Mouse (Mus musculus): Measurements from ENCODE around the gene Chrnd. TPM values are rescaled to one million over a fixed set of nuclear protein-coding genes. Genes with fewer than 3 reads are reported as not detected.
A peak's percentile ranks its signal among the peaks of the same experiment; 100 is the strongest.

The Chrnd gene
- polyA plus RNA-seq, 1 experiment from 2014 or later = 0.26 TPM

- Histone ChIP-seq H3K4me2 (ENCODE audit: low read depth, low read length) (peak within 1 kb of the TSS; percentile 74), H3K27me3 (ENCODE audit: control insufficient read depth, insufficient read depth, low read depth, low read length) (no peaks in the 10 kb centered on the region), H3K4me3 (ENCODE audit: low read length) (peak within 1 kb of the TSS; percentile 83), H3K9ac (ENCODE audit: low read length) (peak within 1 kb of the TSS; percentile 97), H3K9me3 (ENCODE audit: control insufficient read depth, low read length) (no peaks in the 10 kb centered on the region), H3K36me3 (ENCODE audit: control insufficient read depth, insufficient read depth, low read length) (no peaks in the 10 kb centered on the region), H3K4me1 (replicated peaks; ENCODE audit: control insufficient read depth, insufficient read depth, low read length) (peaks cover 14% of the 10 kb centered on the region), H3K27ac (ENCODE audit: low read length) (peak within 1 kb of the TSS; percentile 99)
- peak; percentile 98 for ATAC-seq (ENCODE audit: low read depth)
- under 1% methylated on average over 85 of the region's 99 CpGs for WGBS
Measured at GRCm38 (mm10) chr1:87213735-87214704, 23.6 kb downstream of the Chrnd start, which contains the start of gene Eif4e2. Gene Eif4e2 (plus strand): TSS chr1:87213914.

GRCm38 (mm10) chr1:87214748-87215147 lies 24.3 kb downstream of the Chrnd start:
- peak overlapping the region; percentile 99; the same call in 1 of the 2 replicates for H3K27ac ChIP-seq (ENCODE audit: low read length)
- H3K4me2 ChIP-seq (ENCODE audit: low read depth, low read length) = peak overlapping the region; percentile 74
- H3K9ac ChIP-seq (ENCODE audit: low read length) = peak overlapping the region; percentile 97
- WGBS = 5% methylated on average over 4 of the region's 4 CpGs
- H3K36me3 ChIP-seq (ENCODE audit: control insufficient read depth, insufficient read depth, low read length) = peaks cover 2% of the 10 kb centered on the region; the same call in 1 of the 2 replicates
- peak overlapping the region; percentile 83 for H3K4me3 ChIP-seq (ENCODE audit: low read length)
- H3K27me3 ChIP-seq (ENCODE audit: control insufficient read depth, insufficient read depth, low read depth, low read length) = no peaks in the 10 kb centered on the region
- H3K9me3 ChIP-seq (ENCODE audit: control insufficient read depth, low read length) = no peaks in the 10 kb centered on the region
- peaks cover 14% of the 10 kb centered on the region for H3K4me1 ChIP-seq (replicated peaks; ENCODE audit: control insufficient read depth, insufficient read depth, low read length)
- no peak for ATAC-seq (ENCODE audit: low read depth)

- Histone ChIP-seq H3K9ac (ENCODE audit: low read length) (no peak overlapping the region), H3K4me2 (ENCODE audit: low read depth, low read length) (no peak overlapping the region), H3K9me3 (ENCODE audit: control insufficient read depth, low read length) (no peaks in the 10 kb centered on the region), H3K27ac (ENCODE audit: low read length) (no peak overlapping the region), H3K27me3 (ENCODE audit: control insufficient read depth, insufficient read depth, low read depth, low read length) (no peaks in the 10 kb centered on the region), H3K36me3 (ENCODE audit: control insufficient read depth, insufficient read depth, low read length) (peaks cover 29% of the 10 kb centered on the region), H3K4me3 (ENCODE audit: low read length) (no peak overlapping the region), H3K4me1 (replicated peaks; ENCODE audit: control insufficient read depth, insufficient read depth, low read length) (peaks cover 12% of the 10 kb centered on the region)
- 54% methylated on average over 3 of the region's 3 CpGs for WGBS
- no peak for ATAC-seq (ENCODE audit: low read depth)
Measured at GRCm38 (mm10) chr1:87217938-87218337, 27.5 kb downstream of the Chrnd start.

- H3K4me1 ChIP-seq (replicated peaks; ENCODE audit: control insufficient read depth, insufficient read depth, low read length) = no peaks in the 10 kb centered on the region
- H3K27ac ChIP-seq (ENCODE audit: low read length) = no peak overlapping the region
- no peak for ATAC-seq (ENCODE audit: low read depth)
- 98% methylated on average over 8 of the region's 8 CpGs for WGBS
- H3K9ac ChIP-seq (ENCODE audit: low read length) = no peak overlapping the region
- H3K4me3 ChIP-seq (ENCODE audit: low read length) = no peak overlapping the region
- no peak overlapping the region for H3K4me2 ChIP-seq (ENCODE audit: low read depth, low read length)
- no peaks in the 10 kb centered on the region for H3K27me3 ChIP-seq (ENCODE audit: control insufficient read depth, insufficient read depth, low read depth, low read length)
- peaks cover 77% of the 10 kb centered on the region for H3K36me3 ChIP-seq (ENCODE audit: control insufficient read depth, insufficient read depth, low read length)
- H3K9me3 ChIP-seq (ENCODE audit: control insufficient read depth, low read length) = no peaks in the 10 kb centered on the region
Measured at GRCm38 (mm10) chr1:87225739-87226138, 35.3 kb downstream of the Chrnd start.

- ATAC-seq (ENCODE audit: low read depth) = no peak
- no peak overlapping the region for H3K4me2 ChIP-seq (ENCODE audit: low read depth, low read length)
- H3K36me3 ChIP-seq (ENCODE audit: control insufficient read depth, insufficient read depth, low read length) = peaks cover 70% of the 10 kb centered on the region
- no peaks in the 10 kb centered on the region for H3K4me1 ChIP-seq (replicated peaks; ENCODE audit: control insufficient read depth, insufficient read depth, low read length)
- no peak overlapping the region for H3K4me3 ChIP-seq (ENCODE audit: low read length)
- WGBS = 100% methylated on average over 1 of the region's 1 CpGs
- H3K9me3 ChIP-seq (ENCODE audit: control insufficient read depth, low read length) = no peaks in the 10 kb centered on the region
- no peaks in the 10 kb centered on the region for H3K27me3 ChIP-seq (ENCODE audit: control insufficient read depth, insufficient read depth, low read depth, low read length)
- H3K27ac ChIP-seq (ENCODE audit: low read length) = no peak overlapping the region
- no peak overlapping the region for H3K9ac ChIP-seq (ENCODE audit: low read length)
Measured at GRCm38 (mm10) chr1:87226409-87227159, 36.2 kb downstream of the Chrnd start.

GRCm38 (mm10) chr1:87227160-87227550 lies 36.7 kb downstream of the Chrnd start:
- no peaks in the 10 kb centered on the region for H3K27me3 ChIP-seq (ENCODE audit: control insufficient read depth, insufficient read depth, low read depth, low read length)
- 91% methylated on average over 3 of the region's 3 CpGs for WGBS
- no peak overlapping the region for H3K4me2 ChIP-seq (ENCODE audit: low read depth, low read length)
- H3K9me3 ChIP-seq (ENCODE audit: control insufficient read depth, low read length) = no peaks in the 10 kb centered on the region
- H3K4me1 ChIP-seq (replicated peaks; ENCODE audit: control insufficient read depth, insufficient read depth, low read length) = no peaks in the 10 kb centered on the region
- no peak overlapping the region for H3K27ac ChIP-seq (ENCODE audit: low read length)
- no peak overlapping the region for H3K9ac ChIP-seq (ENCODE audit: low read length)
- no peak for ATAC-seq (ENCODE audit: low read depth)
- H3K36me3 ChIP-seq (ENCODE audit: control insufficient read depth, insufficient read depth, low read length) = peaks cover 68% of the 10 kb centered on the region
- no peak overlapping the region for H3K4me3 ChIP-seq (ENCODE audit: low read length)

- no peaks in the 10 kb centered on the region for H3K27me3 ChIP-seq (ENCODE audit: control insufficient read depth, insufficient read depth, low read depth, low read length)
- H3K27ac ChIP-seq (ENCODE audit: low read length) = no peak overlapping the region
- no peak for ATAC-seq (ENCODE audit: low read depth)
- H3K4me1 ChIP-seq (replicated peaks; ENCODE audit: control insufficient read depth, insufficient read depth, low read length) = no peaks in the 10 kb centered on the region
- no peak overlapping the region for H3K9ac ChIP-seq (ENCODE audit: low read length)
- no peak overlapping the region for H3K4me2 ChIP-seq (ENCODE audit: low read depth, low read length)
- WGBS = 86% methylated on average over 5 of the region's 5 CpGs
- H3K4me3 ChIP-seq (ENCODE audit: low read length) = no peak overlapping the region
- no peaks in the 10 kb centered on the region for H3K9me3 ChIP-seq (ENCODE audit: control insufficient read depth, low read length)
- peaks cover 52% of the 10 kb centered on the region for H3K36me3 ChIP-seq (ENCODE audit: control insufficient read depth, insufficient read depth, low read length)
Measured at GRCm38 (mm10) chr1:87230606-87231005, 40.2 kb downstream of the Chrnd start.

GRCm38 (mm10) chr1:87232197-87232596 lies 41.8 kb downstream of the Chrnd start:
- H3K4me1 ChIP-seq (replicated peaks; ENCODE audit: control insufficient read depth, insufficient read depth, low read length) = no peaks in the 10 kb centered on the region
- H3K4me3 ChIP-seq (ENCODE audit: low read length) = no peak overlapping the region
- H3K4me2 ChIP-seq (ENCODE audit: low read depth, low read length) = no peak overlapping the region
- 89% methylated on average over 7 of the region's 7 CpGs for WGBS
- no peak for ATAC-seq (ENCODE audit: low read depth)
- no peaks in the 10 kb centered on the region for H3K27me3 ChIP-seq (ENCODE audit: control insufficient read depth, insufficient read depth, low read depth, low read length)
- H3K9ac ChIP-seq (ENCODE audit: low read length) = no peak overlapping the region
- no peaks in the 10 kb centered on the region for H3K9me3 ChIP-seq (ENCODE audit: control insufficient read depth, low read length)
- no peak overlapping the region for H3K27ac ChIP-seq (ENCODE audit: low read length)
- peaks cover 38% of the 10 kb centered on the region for H3K36me3 ChIP-seq (ENCODE audit: control insufficient read depth, insufficient read depth, low read length)

GRCm38 (mm10) chr1:87239056-87239455 lies 48.6 kb downstream of the Chrnd start:
- no peak overlapping the region for H3K9ac ChIP-seq (ENCODE audit: low read length)
- no peak for ATAC-seq (ENCODE audit: low read depth)
- no peaks in the 10 kb centered on the region for H3K9me3 ChIP-seq (ENCODE audit: control insufficient read depth, low read length)
- WGBS = 49% methylated on average over 8 of the region's 8 CpGs
- H3K27me3 ChIP-seq (ENCODE audit: control insufficient read depth, insufficient read depth, low read depth, low read length) = no peaks in the 10 kb centered on the region
- H3K4me1 ChIP-seq (replicated peaks; ENCODE audit: control insufficient read depth, insufficient read depth, low read length) = no peaks in the 10 kb centered on the region
- H3K27ac ChIP-seq (ENCODE audit: low read length) = no peak overlapping the region
- H3K4me2 ChIP-seq (ENCODE audit: low read depth, low read length) = no peak overlapping the region
- no peak overlapping the region for H3K4me3 ChIP-seq (ENCODE audit: low read length)
- peaks cover 8% of the 10 kb centered on the region; the same call in 1 of the 2 replicates for H3K36me3 ChIP-seq (ENCODE audit: control insufficient read depth, insufficient read depth, low read length)
